Mouse (Mus musculus): ENCODE data around the gene Ambp.

Gene Ambp

GRCm38 (mm10) chr4:63154699-63155098, at the start of gene Ambp:
Gene Ambp, minus strand, starts transcription at chr4:63154799.
- no peak for DNase-seq (ENCODE audit: low read depth, low spot score)

- no peak for DNase-seq (ENCODE audit: low read depth, low spot score)
Measured at GRCm38 (mm10) chr4:63203874-63204273, 49.3 kb upstream of the Ambp start.

- DNase-seq (ENCODE audit: low read depth, low spot score): peak; percentile 31
Measured at GRCm38 (mm10) chr4:63199366-63199765, 44.8 kb upstream of the Ambp start.

GRCm38 (mm10) chr4:63194366-63194765, 39.8 kb upstream of the Ambp start:
- DNase-seq (ENCODE audit: low read depth, low spot score): no peak

- DNase-seq (ENCODE audit: low read depth, low spot score): no peak
Measured at GRCm38 (mm10) chr4:63191641-63192040, 37.0 kb upstream of the Ambp start.

GRCm38 (mm10) chr4:63186281-63186870, 31.8 kb upstream of the Ambp start:
- DNase-seq (ENCODE audit: low read depth, low spot score): no peak

- DNase-seq (ENCODE audit: low read depth, low spot score): peak; percentile 6
Measured at GRCm38 (mm10) chr4:63181556-63181955, 27.0 kb upstream of the Ambp start.

- no peak for DNase-seq (ENCODE audit: low read depth, low spot score)
Measured at GRCm38 (mm10) chr4:63171969-63172685, 17.5 kb upstream of the Ambp start, which contains the start of gene Kif12. Gene Kif12, minus strand, starts transcription at chr4:63172131.

- DNase-seq (ENCODE audit: low read depth, low spot score): no peak
Measured at GRCm38 (mm10) chr4:63171122-63171521, 16.5 kb upstream of the Ambp start.

GRCm38 (mm10) chr4:63170061-63170460, 15.5 kb upstream of the Ambp start:
- no peak for DNase-seq (ENCODE audit: low read depth, low spot score)

- no peak for DNase-seq (ENCODE audit: low read depth, low spot score)
Measured at GRCm38 (mm10) chr4:63166323-63166722, 11.7 kb upstream of the Ambp start.

- DNase-seq (ENCODE audit: low read depth, low spot score): no peak
Measured at GRCm38 (mm10) chr4:63165636-63166035, 11.0 kb upstream of the Ambp start.

GRCm38 (mm10) chr4:63158961-63159592, 4.5 kb upstream of the Ambp start:
- DNase-seq (ENCODE audit: low read depth, low spot score): peak; percentile 66

GRCm38 (mm10) chr4:63158192-63158591, 3.6 kb upstream of the Ambp start:
- DNase-seq (ENCODE audit: low read depth, low spot score): no peak

- DNase-seq (ENCODE audit: low read depth, low spot score): no peak
Measured at GRCm38 (mm10) chr4:63156726-63157634, 2.4 kb upstream of the Ambp start.

GRCm38 (mm10) chr4:63155596-63155995, 997 bp upstream of the Ambp start:
- no peak for DNase-seq (ENCODE audit: low read depth, low spot score)

GRCm38 (mm10) chr4:63154028-63154427, 571 bp downstream of the Ambp start:
- no peak for DNase-seq (ENCODE audit: low read depth, low spot score)

- DNase-seq (ENCODE audit: low read depth, low spot score): peak; percentile 17
Measured at GRCm38 (mm10) chr4:63151127-63151526, 3.5 kb downstream of the Ambp start.

- DNase-seq (ENCODE audit: low read depth, low spot score): no peak
Measured at GRCm38 (mm10) chr4:63147268-63147667, 7.3 kb downstream of the Ambp start.

GRCm38 (mm10) chr4:63129891-63130624, 24.5 kb downstream of the Ambp start:
- DNase-seq (ENCODE audit: low read depth, low spot score): peak; percentile 43

- DNase-seq (ENCODE audit: low read depth, low spot score): no peak
Measured at GRCm38 (mm10) chr4:63124861-63125466, 29.6 kb downstream of the Ambp start.
